Mouse (Mus musculus): ENCODE data around the gene Otof.

- TF ChIP-seq CTCF (IDR thresholded peaks at IDR 0.05; ENCODE audit: control insufficient read depth, insufficient read depth, insufficient replicate concordance, low read depth, low read length) (no peak), POLR2A (IDR thresholded peaks at IDR 0.05; ENCODE audit: control insufficient read depth, low read depth, low read length) (no peak)
These were observed 119.1 kb downstream of the Otof start for GRCm38 (mm10) chr5:30342601-30343015.
